Mouse (Mus musculus) spleen, adult 18-20 months (tissue): ENCODE data around the gene Yipf2.
A peak's percentile ranks its signal among the peaks of the same experiment; 100 is the strongest.
"Not testable (repeated sequence)": the region's sequence is repeated elsewhere in the genome, so short reads cannot be mapped to it uniquely, and the experiment has no call there.

ENCODE experiments used
- DNase-seq, 2 experiments: peaks; one replicate each; pipeline ENCODE4 v3.0.0; 2022; ENCODE audit warnings: mixed read lengths in 2 of 2

Gene Yipf2

DNA sequence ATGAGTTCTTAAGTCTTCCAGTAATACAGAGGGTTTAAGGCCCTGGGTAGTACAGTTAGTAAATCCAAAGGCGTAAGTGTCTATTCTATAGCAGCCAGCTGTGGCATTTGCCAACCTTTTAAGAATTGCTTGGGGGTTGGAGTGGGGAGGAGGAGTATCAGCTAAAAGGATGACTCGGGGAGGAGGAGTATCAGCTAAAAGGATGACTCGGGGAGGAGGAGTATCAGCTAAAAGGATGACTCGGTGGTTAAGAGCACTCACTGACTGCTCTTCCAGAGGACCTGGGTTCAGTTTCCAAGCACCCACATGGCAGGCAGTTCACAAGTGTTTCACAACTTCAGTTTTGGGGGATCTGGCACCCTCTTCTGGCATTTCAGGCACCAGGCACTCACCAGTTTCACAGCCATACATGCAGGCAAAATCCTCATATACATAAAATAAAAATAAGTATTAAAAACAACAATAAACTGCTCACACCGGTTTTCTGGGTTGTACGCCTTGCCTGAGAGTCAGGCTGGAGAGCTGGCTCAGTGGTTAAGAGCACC lies 37.4 kb downstream of the Yipf2 start:
- DNase-seq, result no peak

DNA sequence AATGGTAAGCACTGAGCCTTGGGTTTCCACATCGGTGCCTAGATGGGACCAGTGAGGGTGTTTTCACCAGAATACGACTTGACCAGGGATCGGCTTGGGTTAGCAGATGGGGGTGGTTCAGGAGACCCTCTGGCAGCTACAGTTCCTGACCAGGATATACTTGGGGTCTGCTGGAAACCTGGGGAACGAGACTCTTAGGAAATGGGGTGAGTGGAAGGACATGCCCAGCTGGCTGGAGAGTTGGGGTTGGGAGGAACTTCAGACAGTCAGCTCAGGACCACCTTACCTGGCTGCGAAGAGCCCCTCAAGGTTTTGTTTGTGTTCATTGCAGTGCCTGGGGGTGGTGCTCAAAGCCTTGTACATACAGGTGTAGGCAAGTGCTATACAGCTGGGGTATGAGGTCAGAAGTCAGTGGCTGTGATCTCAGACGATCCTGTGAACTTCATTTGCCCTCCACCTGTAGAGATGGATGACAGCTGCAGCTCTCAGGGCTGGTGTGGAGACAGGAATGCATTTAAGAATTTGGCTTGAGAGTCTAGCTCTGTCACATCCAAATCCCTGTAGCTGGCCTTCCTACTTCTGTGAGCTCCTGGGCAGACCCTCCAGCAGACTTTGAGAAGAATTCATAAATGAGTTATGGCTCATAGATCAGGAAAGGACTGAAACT lies 38.9 kb downstream of the Yipf2 start:
- DNase-seq, result no peak

DNA sequence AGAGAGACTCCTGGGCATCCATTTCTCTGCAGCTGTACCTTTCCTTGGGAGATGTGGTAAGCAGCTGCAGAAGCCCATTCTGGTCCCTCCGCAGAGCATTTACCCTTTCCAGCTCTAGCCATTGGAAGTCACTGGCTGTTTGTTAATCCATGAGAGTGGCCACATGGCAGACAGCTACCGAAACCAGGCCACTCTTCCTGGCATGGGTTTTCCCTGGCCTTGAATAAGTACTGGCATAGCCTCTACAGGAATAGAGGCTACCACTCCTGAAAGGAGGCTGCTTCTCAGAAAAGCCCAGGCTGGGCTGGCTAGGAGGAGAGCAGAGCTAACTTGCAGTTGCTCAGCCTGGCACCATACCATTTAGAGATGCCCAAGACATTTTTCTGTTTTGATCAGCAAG lies 41.6 kb downstream of the Yipf2 start:
- no peak for DNase-seq

DNA sequence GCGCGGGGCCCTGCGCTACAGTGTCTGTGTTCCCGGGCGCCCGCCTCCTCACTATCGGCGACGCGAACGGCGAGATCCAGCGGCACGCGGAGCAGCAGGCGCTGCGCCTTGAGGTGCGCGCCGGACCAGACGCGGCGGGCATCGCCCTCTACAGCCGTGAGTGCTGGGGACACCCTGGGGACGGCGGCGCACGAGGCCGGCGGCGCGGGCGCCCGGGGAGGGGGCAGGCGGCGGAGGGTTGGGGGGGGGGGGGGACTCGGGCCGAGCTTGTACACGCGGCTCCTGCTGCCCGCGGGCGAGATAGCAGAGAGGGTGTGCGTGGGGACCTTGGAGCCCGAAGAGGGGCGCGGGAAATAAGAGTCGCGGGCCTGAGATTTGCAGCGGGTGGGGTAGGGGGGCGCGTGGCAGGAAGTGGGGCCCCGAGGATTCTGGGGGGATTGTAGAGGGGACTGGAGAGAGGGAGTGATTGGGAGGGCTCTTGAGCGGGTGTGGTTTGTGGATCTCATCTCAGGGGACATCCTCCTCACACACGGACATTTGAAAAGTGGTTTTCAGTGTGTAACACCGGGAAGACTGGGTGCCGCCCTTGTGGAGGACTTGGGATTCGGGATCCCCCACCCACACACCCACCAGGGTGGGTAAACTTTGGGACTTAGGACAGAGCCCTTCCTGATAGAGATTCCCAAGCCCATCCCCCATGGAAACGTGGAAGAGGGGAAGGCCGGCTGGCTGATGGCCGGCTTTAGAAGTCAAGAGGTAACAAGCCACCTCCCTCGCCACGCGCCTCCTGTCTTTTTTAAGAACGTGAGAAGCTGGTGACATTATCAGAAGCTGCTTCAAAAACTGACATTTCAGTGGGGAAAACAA lies 45.3 kb downstream of the Yipf2 start:
- DNase-seq, result peak in 1 of 2 experiments; percentile 33

DNA sequence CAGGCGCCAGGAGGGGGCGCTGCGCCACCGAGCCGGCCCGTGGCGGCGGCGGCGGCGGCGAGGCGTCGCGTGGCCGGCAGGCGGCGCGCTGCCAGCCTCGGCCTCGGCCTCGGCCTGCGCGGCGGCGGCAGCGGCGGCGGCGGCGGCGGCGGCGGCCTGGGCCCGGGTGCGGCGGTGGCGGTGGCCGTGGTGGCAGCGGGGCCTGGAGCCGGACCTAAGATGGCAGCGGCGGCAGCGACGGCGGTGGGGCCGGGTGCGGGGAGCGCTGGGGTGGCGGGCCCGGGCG lies 45.9 kb downstream of the Yipf2 start, which contains the start of gene Carm1:
Gene Carm1 (plus strand): TSS at position 106 of the 286 bp plus-strand sequence.
- peak in 1 of 2 experiments; percentile 63 for DNase-seq

DNA sequence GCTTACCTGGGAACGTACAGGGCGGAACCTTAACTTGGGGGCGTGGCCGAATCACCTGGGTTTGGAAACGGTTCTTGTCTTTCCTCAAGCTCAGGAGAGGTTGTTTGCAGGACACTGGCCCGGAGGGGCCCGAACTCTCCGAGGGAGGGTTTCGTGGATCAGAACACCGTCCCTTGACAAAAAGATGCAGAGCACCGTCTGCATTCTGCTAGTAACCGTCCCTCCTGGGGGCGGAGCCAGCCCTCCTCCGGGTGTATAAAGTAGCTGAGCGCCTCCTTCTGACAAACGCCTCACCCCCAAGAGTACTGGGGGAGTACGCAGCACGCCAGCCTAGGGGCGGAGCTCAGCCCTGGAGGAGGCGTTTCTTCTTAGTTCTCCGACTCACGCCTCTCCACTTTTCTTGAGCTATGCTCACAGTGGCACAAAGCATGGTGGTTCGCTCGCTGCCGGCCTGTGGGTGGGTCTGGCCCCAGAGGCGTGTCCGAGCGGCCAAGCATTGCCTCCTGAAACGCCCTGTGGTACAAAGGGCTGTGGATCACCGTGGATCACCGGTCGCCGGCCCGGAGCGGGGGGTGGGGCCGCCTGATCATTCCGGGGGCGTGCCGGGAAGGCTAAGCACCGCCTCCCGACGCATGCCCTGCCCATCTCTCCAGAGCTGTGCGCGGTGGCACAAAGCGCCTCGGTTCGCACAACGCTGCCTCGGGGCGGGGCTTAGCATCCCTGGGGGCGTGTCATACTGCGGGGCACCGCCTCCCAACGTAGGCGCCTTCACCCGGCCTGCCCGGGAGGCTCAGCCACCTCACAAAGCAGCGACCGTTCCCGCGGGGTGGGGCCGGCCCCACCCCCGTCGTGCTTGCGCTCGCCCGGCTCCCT lies 46.5 kb downstream of the Yipf2 start:
- peak; percentile 99 for DNase-seq

DNA sequence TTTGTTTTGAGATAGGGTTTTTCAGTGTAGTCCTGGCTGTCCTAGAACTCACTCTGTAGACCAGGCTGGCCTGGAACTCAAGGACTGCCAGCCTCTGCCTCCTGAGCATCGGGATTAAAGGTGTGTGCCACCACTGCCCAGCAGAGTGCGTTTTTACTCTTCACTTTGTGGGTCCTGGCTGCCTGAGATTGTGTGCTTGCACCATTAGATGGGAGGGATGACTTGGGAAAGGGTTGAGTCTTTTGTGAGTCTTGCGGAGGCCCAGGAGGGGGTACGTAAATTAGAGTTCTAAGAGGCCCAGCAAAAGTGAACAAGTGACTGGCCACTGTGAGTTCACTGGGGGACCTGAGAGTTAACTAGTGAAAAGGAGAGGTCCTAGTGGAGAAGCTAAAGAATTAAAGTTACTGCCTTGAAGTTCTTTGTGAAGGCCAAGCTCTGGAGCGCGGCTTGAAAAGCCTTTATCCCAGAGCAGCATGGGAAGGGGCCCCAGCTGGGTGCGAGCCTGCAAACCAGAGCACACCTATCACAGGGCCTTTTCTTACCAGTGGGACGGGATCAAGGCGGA lies 47.2 kb downstream of the Yipf2 start:
- no peak for DNase-seq

DNA sequence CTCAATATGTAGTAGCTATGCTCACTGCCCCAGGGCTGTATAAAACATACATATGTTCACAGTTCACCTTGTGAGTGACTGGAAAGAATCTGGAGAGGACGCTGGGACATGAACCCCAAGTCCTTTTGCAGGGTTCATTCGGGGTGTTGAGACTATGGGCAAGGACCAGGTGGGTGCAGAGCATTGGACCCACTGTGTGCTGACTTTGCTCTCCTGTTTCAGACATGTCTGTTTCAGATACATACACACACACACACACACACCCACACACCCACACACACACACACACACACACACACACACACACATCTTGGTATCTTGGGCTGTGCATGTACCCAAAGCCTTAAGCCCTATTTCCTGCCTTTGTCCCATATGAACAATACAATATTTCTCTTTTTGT lies 50.6 kb downstream of the Yipf2 start:
- not testable (repeated sequence) for DNase-seq

DNA sequence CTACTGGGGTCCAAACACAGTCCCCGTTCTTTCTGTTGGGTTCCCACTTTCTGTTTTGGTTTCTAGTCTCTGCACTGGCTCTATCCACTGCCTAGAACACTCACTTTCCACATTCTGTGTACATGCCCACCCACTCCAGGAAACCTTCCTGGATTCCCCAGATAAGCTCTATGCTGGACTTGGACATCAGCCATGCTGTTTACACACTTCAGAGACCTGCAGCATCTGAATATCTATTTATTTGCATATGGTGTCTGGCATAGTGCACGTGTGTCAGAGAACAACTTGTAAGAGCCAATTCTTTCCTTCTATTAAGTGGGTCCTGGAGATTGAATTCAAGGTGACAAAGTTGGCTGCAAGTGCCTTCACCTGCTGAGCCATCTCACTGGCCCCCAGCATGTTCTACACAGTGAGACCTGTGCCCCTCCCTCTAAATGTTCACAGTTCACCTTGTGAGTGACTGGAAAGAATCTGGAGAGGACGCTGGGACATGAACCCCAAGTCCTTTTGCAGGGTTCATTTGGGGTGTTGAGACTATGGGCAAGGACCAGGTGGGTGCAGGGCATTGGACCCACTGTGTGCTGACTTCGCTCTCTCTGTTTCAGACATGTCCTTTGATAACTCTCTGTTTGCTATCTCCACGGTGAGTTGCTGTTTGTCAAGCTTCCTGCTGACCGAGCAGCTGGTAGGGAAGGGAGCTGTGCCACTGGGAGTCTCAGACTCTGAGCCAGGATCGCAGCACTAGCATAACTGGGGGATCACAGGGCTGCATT lies 52.5 kb downstream of the Yipf2 start:
- DNase-seq, result no peak
